11 mouse cellular contexts compared by ENCODE assay signal in genomic region chr5:145041628-145042027, GRCm38 (mm10). TPM values are rescaled to one million over a fixed set of nuclear protein-coding genes. Genes with fewer than 3 reads are reported as not detected.
DNase-seq lines count a peak whose midpoint lies in the region; ATAC-seq and TF ChIP-seq lines count a peak whose summit lies in the region.
"Had no signal": no experiment of that assay in that cellular context is flagged by ENCODE, and none has a peak within 500 bp of the region (broad histone marks: within the 10 kb centered on the region; RNA-seq: fewer than 3 reads in every experiment).

No protein-coding gene starts in this region.

- H3K9me3 ChIP-seq in kidney, postnatal 0 days (replicated peaks; ENCODE audit: low read length): no peaks in the 10 kb centered on the region
- H3K9me3 ChIP-seq in kidney, embryonic 14.5 days (ENCODE audit: control insufficient read depth, low read length): no peaks in the 10 kb centered on the region
- peaks cover 6% of the 10 kb centered on the region for H3K9me3 ChIP-seq in E14TG2a.4 (ENCODE audit: low read length)

- WGBS in kidney, postnatal 0 days: 41% methylated on average over 4 of the region's 4 CpGs
- 49% methylated on average over 4 of the region's 4 CpGs for WGBS in kidney, embryonic 14.5 days

- no peak overlapping the region for H3K4me2 ChIP-seq in kidney, postnatal 0 days (ENCODE audit: low read length)
- no peak overlapping the region for H3K4me2 ChIP-seq in kidney, embryonic 14.5 days (replicated peaks; ENCODE audit: low read depth, low read length)

- no peaks in the 10 kb centered on the region for H3K36me3 ChIP-seq in kidney, postnatal 0 days (ENCODE audit: insufficient read depth, low read length)
- no peaks in the 10 kb centered on the region for H3K36me3 ChIP-seq in kidney, embryonic 14.5 days (ENCODE audit: control insufficient read depth, insufficient read depth, low read length)
- no peaks in the 10 kb centered on the region for H3K36me3 ChIP-seq in E14TG2a.4 (ENCODE audit: insufficient read depth, low read length)

- peak; percentile 53 for TF ChIP-seq CTCF in kidney, postnatal 0 days (IDR thresholded peaks at IDR 0.05; ENCODE audit: low read depth)
- peak; percentile 89 for TF ChIP-seq CTCF in E14TG2a.4 (conservative IDR thresholded peaks at IDR 0.05; ENCODE audit: low read length)

- H3K4me3 ChIP-seq in kidney, postnatal 0 days (replicated peaks; ENCODE audit: low read depth, low read length): no peak overlapping the region
- H3K4me3 ChIP-seq in kidney, embryonic 14.5 days (ENCODE audit: low read length): no peak overlapping the region
- no peak overlapping the region for H3K4me3 ChIP-seq in E14TG2a.4 (replicated peaks; ENCODE audit: low read length)

- H3K27ac ChIP-seq in kidney, postnatal 0 days: no peak overlapping the region
- no peak overlapping the region for H3K27ac ChIP-seq in kidney, embryonic 14.5 days (ENCODE audit: low read depth, low read length)

- H3K27me3 ChIP-seq in kidney, postnatal 0 days (ENCODE audit: insufficient read depth, low read length): no peaks in the 10 kb centered on the region
- H3K27me3 ChIP-seq in kidney, embryonic 14.5 days (ENCODE audit: control insufficient read depth, insufficient read depth, low read length): no peaks in the 10 kb centered on the region
- H3K27me3 ChIP-seq in E14TG2a.4 (ENCODE audit: insufficient read depth, low read length): no peaks in the 10 kb centered on the region

- no peak overlapping the region for H3K9ac ChIP-seq in kidney, postnatal 0 days (ENCODE audit: low read depth, low read length)
- no peak overlapping the region for H3K9ac ChIP-seq in kidney, embryonic 14.5 days (ENCODE audit: low read depth, low read length)

- H3K4me1 ChIP-seq in kidney, postnatal 0 days (replicated peaks; ENCODE audit: insufficient read depth, low read length): no peaks in the 10 kb centered on the region
- no peaks in the 10 kb centered on the region for H3K4me1 ChIP-seq in kidney, embryonic 14.5 days (ENCODE audit: control insufficient read depth, insufficient read depth, low read length)
- H3K4me1 ChIP-seq in E14TG2a.4 (replicated peaks; ENCODE audit: low read depth, low read length): peaks cover 6% of the 10 kb centered on the region

- DNase-seq in kidney, postnatal 0 days (ENCODE audit: low spot score): no peak
- peak; percentile 46 for DNase-seq in 3T3-L1 (ENCODE audit: low read depth, low spot score)
- DNase-seq in embryo, embryonic 9.5 days (ENCODE audit: extremely low spot score): peak; percentile 26
- no peak for DNase-seq in layer of hippocampus, postnatal 14 days (ENCODE audit: low spot score in 2 of 2)
- no peak for DNase-seq in kidney, adult 11 months

- ATAC-seq in kidney, postnatal 0 days (replicated peaks; ENCODE audit: low FRiP score, low read depth): no peak
- ATAC-seq in kidney, embryonic 14.5 days (ENCODE audit: low FRiP score, low TSS enrichment): no peak
- no peak for ATAC-seq in activated CD4-positive, CD25-positive, alpha-beta regulatory T cell, adult 4 months

RNA-seq across cellular contexts. Expression of gene 1700018F24Rik, which starts 1.2 kb away (rescaled TPM):
- polyA plus RNA-seq in kidney, postnatal 0 days (2015; fragmentation: Nextera tagmentation; extraction: Ambion mirVana): not detected in 2 replicates
- polyA plus RNA-seq in kidney, embryonic 14.5 days (2014; fragmentation: Nextera tagmentation; extraction: Ambion mirVana): not detected in 2 replicates
- polyA plus RNA-seq in activated CD4-positive, CD25-positive, alpha-beta regulatory T cell, adult 4 months (2017; shearing (Covaris generic)): not detected
- not detected for total RNA-seq in layer of hippocampus, postnatal 14 days (2021)
- total RNA-seq: layer of hippocampus, postnatal 10 days; neutrophil, adult 5-6 weeks had no signal

RNA-seq across cellular contexts. Expression of gene Gm4871, which starts 9.1 kb away (rescaled TPM):
- polyA plus RNA-seq in kidney, postnatal 0 days (2015; fragmentation: Nextera tagmentation; extraction: Ambion mirVana): not detected in 2 replicates
- not detected in 2 replicates for polyA plus RNA-seq in kidney, embryonic 14.5 days (2014; fragmentation: Nextera tagmentation; extraction: Ambion mirVana)
- polyA plus RNA-seq in activated CD4-positive, CD25-positive, alpha-beta regulatory T cell, adult 4 months (2017; shearing (Covaris generic)): not detected
- total RNA-seq in layer of hippocampus, postnatal 14 days (2021): not detected
- total RNA-seq: layer of hippocampus, postnatal 10 days; neutrophil, adult 5-6 weeks had no signal
- polyA plus RNA-seq: embryonic facial prominence, embryonic 14.5 days had no signal

RNA-seq across cellular contexts. Expression of gene Arpc1a, which starts 42.0 kb away (rescaled TPM):
- 145 and 156 TPM in 2 replicates for polyA plus RNA-seq in kidney, postnatal 0 days (2015; fragmentation: Nextera tagmentation; extraction: Ambion mirVana)
- polyA plus RNA-seq in kidney, embryonic 14.5 days (2014; fragmentation: Nextera tagmentation; extraction: Ambion mirVana): 138 and 149 TPM in 2 replicates
- polyA plus RNA-seq in activated CD4-positive, CD25-positive, alpha-beta regulatory T cell, adult 4 months (2017; shearing (Covaris generic)): 10 to 100 TPM; 84.8 to 96.6 TPM
- total RNA-seq in layer of hippocampus, postnatal 14 days (2021): 100 to 1,000 TPM; 226 to 230 TPM

RNA-seq across cellular contexts. Expression of gene Kpna7, which starts 42.2 kb away (rescaled TPM):
- polyA plus RNA-seq in kidney, postnatal 0 days (2015; fragmentation: Nextera tagmentation; extraction: Ambion mirVana): not detected in 2 replicates
- not detected in 2 replicates for polyA plus RNA-seq in kidney, embryonic 14.5 days (2014; fragmentation: Nextera tagmentation; extraction: Ambion mirVana)
- polyA plus RNA-seq in activated CD4-positive, CD25-positive, alpha-beta regulatory T cell, adult 4 months (2017; shearing (Covaris generic)): not detected
- not detected for total RNA-seq in layer of hippocampus, postnatal 14 days (2021)
- total RNA-seq: layer of hippocampus, postnatal 10 days; neutrophil, adult 5-6 weeks had no signal
- polyA plus RNA-seq: embryonic facial prominence, embryonic 14.5 days had no signal

Comparison
In these comparisons a context has a peak if more than half of its experiments do, and no peak if none do; other contexts are left out.
1. DNase-seq: peak in 3T3-L1 (single experiment) and embryo, embryonic 9.5 days (single experiment); none in kidney, postnatal 0 days (single experiment), layer of hippocampus, postnatal 14 days (0 of 2) and kidney, adult 11 months (single experiment).